Mouse (Mus musculus) liver, adult 2 months (tissue): ENCODE results near the gene Calhm3.

Experiments
- CTCF ChIP-seq: fragments of 200-500 bp; IDR thresholded peaks from 2 replicates; pipeline ENCODE4 v1.5.1; 2011; ENCODE audit warnings: low read depth, low read length, control low read depth
- POLR2A ChIP-seq: fragments of 200-500 bp; IDR thresholded peaks from 2 replicates; pipeline ENCODE4 v1.6.1; 2011; ENCODE audit warnings: low read length, control low read depth; ENCODE audit not compliant: insufficient read depth; ENCODE audit errors: extremely low read depth

GRCm38 (mm10) chr19:47175472-47175871 lies 17.9 kb upstream of the Calhm3 start:
- no peak for TF ChIP-seq CTCF
- no peak for TF ChIP-seq POLR2A
